Comparison of ENCODE assay signal across 20 mouse cellular contexts in the genomic region with DNA sequence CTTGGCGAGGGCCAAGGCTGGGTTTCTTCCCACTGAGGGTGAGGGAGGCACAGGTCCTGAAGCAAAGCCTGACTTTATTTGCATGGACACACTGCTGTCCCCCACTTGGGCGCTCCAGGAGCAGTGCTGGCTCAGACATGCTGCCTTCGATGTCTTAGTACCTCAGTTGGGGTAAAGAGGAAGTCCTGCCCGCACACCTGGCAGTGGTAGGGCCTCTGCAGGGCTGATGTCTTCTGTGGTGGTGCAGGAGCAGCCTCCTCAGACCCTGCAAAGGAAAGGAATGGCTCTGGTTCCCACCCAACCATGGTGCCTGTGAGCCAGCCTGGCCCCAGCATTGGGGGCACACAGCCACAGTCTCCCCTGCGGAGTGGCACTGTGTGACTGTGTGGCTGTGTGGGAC. TPM values are rescaled to one million over a fixed set of nuclear protein-coding genes. Genes with fewer than 3 reads are reported as not detected.
DNase-seq lines count a peak whose midpoint lies in the region; ATAC-seq and TF ChIP-seq lines count a peak whose summit lies in the region.
"Had no signal": no experiment of that assay in that cellular context is flagged by ENCODE, and none has a peak within 500 bp of the region (broad histone marks: within the 10 kb centered on the region; RNA-seq: fewer than 3 reads in every experiment).

No protein-coding gene starts in this region.

- H3K4me2 ChIP-seq in heart, postnatal 0 days (ENCODE audit: low read depth, low read length), result no peak overlapping the region
- H3K4me2 ChIP-seq in heart, embryonic 11.5 days, result no peak overlapping the region
- H3K4me2 ChIP-seq: embryonic facial prominence, embryonic 12.5 days; heart, embryonic 13.5 days; hindbrain, embryonic 14.5 days; limb, embryonic 15.5 days had no signal

- H3K27ac ChIP-seq in heart, postnatal 0 days (ENCODE audit: low read depth), result peak overlapping the region; percentile 7; the same call in 1 of the 2 replicates
- H3K27ac ChIP-seq in heart, embryonic 11.5 days (ENCODE audit: low read depth, low read length), result no peak overlapping the region
- H3K27ac ChIP-seq: embryonic facial prominence, embryonic 12.5 days; heart, embryonic 13.5 days; hindbrain, embryonic 14.5 days; kidney, postnatal 0 days; limb, embryonic 15.5 days had no signal

- H3K36me3 ChIP-seq in heart, postnatal 0 days (replicated peaks; ENCODE audit: control insufficient read depth, insufficient read depth, low read length), result peaks cover 37% of the 10 kb centered on the region
- peaks cover 11% of the 10 kb centered on the region; the same call in 1 of the 2 replicates for H3K36me3 ChIP-seq in heart, embryonic 11.5 days (ENCODE audit: control insufficient read depth, insufficient read depth, low read length)

- no peaks in the 10 kb centered on the region for H3K4me1 ChIP-seq in heart, postnatal 0 days (ENCODE audit: control insufficient read depth, insufficient read depth)
- no peaks in the 10 kb centered on the region for H3K4me1 ChIP-seq in heart, embryonic 11.5 days (ENCODE audit: control insufficient read depth, insufficient read depth, low read length)
- H3K4me1 ChIP-seq: embryonic facial prominence, embryonic 12.5 days; heart, embryonic 13.5 days; limb, embryonic 15.5 days had no signal

- no peak for ATAC-seq in heart, postnatal 0 days (ENCODE audit: insufficient read depth, low read depth)
- no peak for ATAC-seq in heart, embryonic 11.5 days (replicated peaks; ENCODE audit: insufficient number of reproducible peaks, low FRiP score, low TSS enrichment)
- ATAC-seq: intestine, embryonic 16.5 days; midbrain, embryonic 16.5 days had no signal

- 67% methylated on average over 5 of the region's 5 CpGs for WGBS in heart, postnatal 0 days
- 73% methylated on average over 5 of the region's 5 CpGs for WGBS in heart, embryonic 11.5 days (ENCODE audit: insufficient replicate concordance)

- DNase-seq in heart, postnatal 0 days (ENCODE audit: low spot score), result no peak
- DNase-seq in spleen, adult 18-20 months, result peak; percentile 43 to 49
- no peak for DNase-seq in spleen, adult 12 weeks (ENCODE audit: low spot score)
- peak; percentile 77 for DNase-seq in spleen, postnatal 36 days (ENCODE audit: low spot score in 2 of 2)
- DNase-seq in thymus, postnatal 36 days, result peak; percentile 66 to 83
- DNase-seq in yolk sac, embryonic 10.5 days (ENCODE audit: low spot score), result no peak
- no peak for DNase-seq in gastrocnemius, postnatal 25 days
- DNase-seq: adrenal gland, postnatal 14 days; cerebellum, adult 8-10 months; gastrocnemius, postnatal 36 days; layer of hippocampus, postnatal 36 days; lung, adult 18-20 months had no signal

- H3K9me3 ChIP-seq in heart, postnatal 0 days (replicated peaks; ENCODE audit: control insufficient read depth, low read length), result no peaks in the 10 kb centered on the region
- no peaks in the 10 kb centered on the region for H3K9me3 ChIP-seq in heart, embryonic 11.5 days (replicated peaks; ENCODE audit: control insufficient read depth, low read length)
- H3K9me3 ChIP-seq: embryonic facial prominence, embryonic 12.5 days; heart, embryonic 13.5 days; limb, embryonic 15.5 days had no signal

- no peak overlapping the region for H3K9ac ChIP-seq in heart, postnatal 0 days (replicated peaks; ENCODE audit: low read depth, low read length)
- no peak overlapping the region for H3K9ac ChIP-seq in heart, embryonic 11.5 days (ENCODE audit: low read depth, low read length)
- H3K9ac ChIP-seq: embryonic facial prominence, embryonic 12.5 days; heart, embryonic 13.5 days; hindbrain, embryonic 14.5 days; limb, embryonic 15.5 days had no signal

- TF ChIP-seq EP300 in heart, postnatal 0 days (IDR thresholded peaks at IDR 0.05; ENCODE audit: low read depth), result no peak

- no peaks in the 10 kb centered on the region for H3K27me3 ChIP-seq in heart, postnatal 0 days (ENCODE audit: control insufficient read depth, insufficient read depth, low read length)
- H3K27me3 ChIP-seq in heart, embryonic 11.5 days (ENCODE audit: control insufficient read depth, insufficient read depth, low read length), result no peaks in the 10 kb centered on the region
- H3K27me3 ChIP-seq: embryonic facial prominence, embryonic 12.5 days; heart, embryonic 13.5 days; limb, embryonic 15.5 days had no signal

- no peak overlapping the region for H3K4me3 ChIP-seq in heart, postnatal 0 days (ENCODE audit: low read depth, low read length)
- H3K4me3 ChIP-seq in heart, embryonic 11.5 days (ENCODE audit: low read depth, low read length), result no peak overlapping the region
- H3K4me3 ChIP-seq: embryonic facial prominence, embryonic 12.5 days; heart, embryonic 13.5 days; limb, embryonic 15.5 days had no signal

- no peak for TF ChIP-seq CTCF in heart, postnatal 0 days (IDR thresholded peaks at IDR 0.05; ENCODE audit: low read depth)

RNA-seq across cellular contexts. Expression of gene Meis3, which starts 22.3 kb away (rescaled TPM):
- 8.1 and 9.3 TPM in 2 replicates for total RNA-seq in heart, postnatal 0 days (2014; rRNA removed; ENCODE audit: low replicate concordance)
- 7.7 and 9.1 TPM in 2 replicates for polyA plus RNA-seq in heart, postnatal 0 days (2015; fragmentation: Nextera tagmentation; extraction: Ambion mirVana)
- polyA plus RNA-seq in heart, embryonic 11.5 days (2014; fragmentation: Nextera tagmentation; extraction: Ambion mirVana), result 19.7 and 22.8 TPM in 2 replicates
- 1 to 10 TPM in 1 of 2 experiments, under 1 TPM in 1; 0.97 to 1.9 TPM for total RNA-seq in gastrocnemius, postnatal 25 days (2021)

RNA-seq across cellular contexts. Expression of gene Dhx34, which starts 24.7 kb away (rescaled TPM):
- 16.7 and 19.8 TPM in 2 replicates for total RNA-seq in heart, postnatal 0 days (2014; rRNA removed; ENCODE audit: low replicate concordance)
- polyA plus RNA-seq in heart, postnatal 0 days (2015; fragmentation: Nextera tagmentation; extraction: Ambion mirVana), result 6.1 and 7.2 TPM in 2 replicates
- polyA plus RNA-seq in heart, embryonic 11.5 days (2014; fragmentation: Nextera tagmentation; extraction: Ambion mirVana), result 7.4 and 7.8 TPM in 2 replicates
- 1 to 10 TPM; 3.2 to 3.4 TPM for total RNA-seq in gastrocnemius, postnatal 25 days (2021)

RNA-seq across cellular contexts. Expression of gene C5ar2, which starts 46.8 kb away (rescaled TPM):
- total RNA-seq in heart, postnatal 0 days (2014; rRNA removed; ENCODE audit: low replicate concordance), result 0.04 and 0.65 TPM in 2 replicates
- 0.60 and 0.67 TPM in 2 replicates for polyA plus RNA-seq in heart, postnatal 0 days (2015; fragmentation: Nextera tagmentation; extraction: Ambion mirVana)
- 0.21 and 0.34 TPM in 2 replicates for polyA plus RNA-seq in heart, embryonic 11.5 days (2014; fragmentation: Nextera tagmentation; extraction: Ambion mirVana)
- under 1 TPM; 0.13 to 0.23 TPM for total RNA-seq in gastrocnemius, postnatal 25 days (2021)
- polyA plus RNA-seq: embryonic facial prominence, embryonic 12.5 days; hindbrain, embryonic 14.5 days had no signal

Comparison
In these comparisons a context has a peak if more than half of its experiments do, and no peak if none do; other contexts are left out.
1. DNase-seq: peak in spleen, adult 18-20 months (2 of 2), spleen, postnatal 36 days (2 of 2) and thymus, postnatal 36 days (2 of 2); none in heart, postnatal 0 days (single experiment), spleen, adult 12 weeks (single experiment), yolk sac, embryonic 10.5 days (single experiment) and gastrocnemius, postnatal 25 days (single experiment).